ENCODE assay signal across 8 mouse cellular contexts in the genomic region with DNA sequence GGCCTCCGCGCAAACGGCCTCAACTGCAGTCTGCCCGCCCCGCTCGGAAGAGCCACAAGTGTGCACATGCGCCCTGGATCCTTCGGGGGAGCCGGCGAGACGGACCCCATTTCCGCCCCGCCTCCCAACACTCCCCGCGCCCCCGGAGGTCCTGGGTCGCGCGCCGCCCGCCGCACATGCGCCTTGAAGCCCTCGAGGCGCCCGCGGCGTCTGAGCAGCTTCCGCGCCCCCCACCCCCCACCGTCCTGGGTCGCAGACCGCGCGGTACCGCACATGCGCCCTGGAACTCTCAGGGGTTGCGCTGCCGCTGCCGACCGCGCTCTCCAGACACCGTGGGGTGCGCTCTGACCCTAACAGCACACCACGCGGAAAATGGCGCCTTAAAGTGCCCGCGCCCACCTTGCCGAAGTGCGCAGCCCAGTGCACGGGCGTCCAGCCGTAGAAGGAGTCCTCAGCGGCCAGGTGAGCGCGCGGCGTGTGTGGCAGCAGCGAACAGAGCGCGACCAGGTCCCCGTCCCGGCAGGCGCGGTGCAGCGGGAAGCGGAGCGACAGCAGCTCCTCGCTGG. TPM values are rescaled to one million over a fixed set of nuclear protein-coding genes. Genes with fewer than 3 reads are reported as not detected.
DNase-seq lines count a peak whose midpoint lies in the region; ATAC-seq and TF ChIP-seq lines count a peak whose summit lies in the region.

No protein-coding gene starts in this region.

- peaks cover 31% of the 10 kb centered on the region for H3K4me1 ChIP-seq in embryonic facial prominence, embryonic 12.5 days
- H3K4me1 ChIP-seq in heart, adult 2 months (ENCODE audit: control insufficient read depth, insufficient read depth, low read length), result peaks cover 8% of the 10 kb centered on the region
- peaks cover 26% of the 10 kb centered on the region for H3K4me1 ChIP-seq in limb, embryonic 14.5 days (ENCODE audit: control insufficient read depth, insufficient read depth, low read length)
- peaks cover 19% of the 10 kb centered on the region for H3K4me1 ChIP-seq in midbrain, embryonic 16.5 days (ENCODE audit: control insufficient read depth, insufficient read depth, low read length)

- TF ChIP-seq CTCF in heart, adult 2 months (IDR thresholded peaks at IDR 0.05), result peak; percentile 47

- peak overlapping the region; percentile 98 for H3K27ac ChIP-seq in embryonic facial prominence, embryonic 12.5 days
- H3K27ac ChIP-seq in heart, adult 2 months, result peak overlapping the region; percentile 94
- peak overlapping the region; percentile 96 for H3K27ac ChIP-seq in limb, embryonic 14.5 days (replicated peaks; ENCODE audit: low read depth, low read length)
- H3K27ac ChIP-seq in midbrain, embryonic 16.5 days (ENCODE audit: low read length), result peak overlapping the region; percentile 98

- H3K9ac ChIP-seq in embryonic facial prominence, embryonic 12.5 days, result peak overlapping the region; percentile 85
- H3K9ac ChIP-seq in heart, adult 2 months (ENCODE audit: low read depth, low read length), result peak overlapping the region; percentile 85
- peak overlapping the region; percentile 92 for H3K9ac ChIP-seq in limb, embryonic 14.5 days (ENCODE audit: low read depth, low read length, severe bottlenecking)
- peak overlapping the region; percentile 95 for H3K9ac ChIP-seq in midbrain, embryonic 16.5 days (ENCODE audit: low read depth, low read length)

- TF ChIP-seq POLR2A in heart, adult 2 months (IDR thresholded peaks at IDR 0.05; ENCODE audit: insufficient read depth, low read depth, low read length), result no peak
- 0 out of 2 replicates have a peak, but pooled peaks have one; percentile 32 for TF ChIP-seq POLR2A in limb, embryonic 14.5 days (IDR thresholded peaks at IDR 0.05; ENCODE audit: borderline replicate concordance, extremely low read depth, insufficient read depth, insufficient read length)

- peak; percentile 96 for DNase-seq in A20 (ENCODE audit: low read depth, low spot score)
- DNase-seq in adrenal gland, postnatal 36 days, result peak; percentile 90 to 94
- peak; percentile 90 to 92 for DNase-seq in heart, adult 2 months
- peak; percentile 75 to 76 for DNase-seq in kidney, adult 8-10 months
- DNase-seq in limb, embryonic 14.5 days (ENCODE audit: low spot score), result peak; percentile 91
- peak; percentile 71 to 78 for DNase-seq in spleen, postnatal 14 days (ENCODE audit: low spot score in 2 of 2)

- H3K27me3 ChIP-seq in embryonic facial prominence, embryonic 12.5 days, result no peaks in the 10 kb centered on the region
- no peaks in the 10 kb centered on the region for H3K27me3 ChIP-seq in heart, adult 2 months (ENCODE audit: control insufficient read depth, insufficient read depth, low read length)
- H3K27me3 ChIP-seq in limb, embryonic 14.5 days (ENCODE audit: control insufficient read depth, insufficient read depth, low read length), result no peaks in the 10 kb centered on the region
- H3K27me3 ChIP-seq in midbrain, embryonic 16.5 days (ENCODE audit: control insufficient read depth, insufficient read depth, low read depth, low read length), result no peaks in the 10 kb centered on the region

- peaks cover 19% of the 10 kb centered on the region for H3K36me3 ChIP-seq in embryonic facial prominence, embryonic 12.5 days
- peaks cover 7% of the 10 kb centered on the region; the same call in 1 of the 2 replicates for H3K36me3 ChIP-seq in heart, adult 2 months (ENCODE audit: control insufficient read depth, insufficient read depth, low read length)
- peaks cover 23% of the 10 kb centered on the region for H3K36me3 ChIP-seq in limb, embryonic 14.5 days (ENCODE audit: control insufficient read depth, insufficient read depth, low read length)
- H3K36me3 ChIP-seq in midbrain, embryonic 16.5 days (ENCODE audit: control insufficient read depth, insufficient read depth, low read length), result peaks cover 9% of the 10 kb centered on the region

- H3K9me3 ChIP-seq in embryonic facial prominence, embryonic 12.5 days, result no peaks in the 10 kb centered on the region
- H3K9me3 ChIP-seq in limb, embryonic 14.5 days (ENCODE audit: control insufficient read depth, low read length), result no peaks in the 10 kb centered on the region
- no peaks in the 10 kb centered on the region for H3K9me3 ChIP-seq in midbrain, embryonic 16.5 days (replicated peaks; ENCODE audit: control insufficient read depth, low read length, poor library complexity, severe bottlenecking)

- peak; percentile 79 for ATAC-seq in embryonic facial prominence, embryonic 12.5 days (ENCODE audit: insufficient number of reproducible peaks, insufficient read depth, low FRiP score, low TSS enrichment)
- peak; percentile 77 for ATAC-seq in limb, embryonic 14.5 days (ENCODE audit: low FRiP score, low read depth)
- ATAC-seq in midbrain, embryonic 16.5 days, result peak; percentile 90

- TF ChIP-seq EP300 in heart, adult 2 months (IDR thresholded peaks at IDR 0.05; ENCODE audit: insufficient read depth, low read depth, low read length), result peak; percentile 32; the same call in 1 of the 2 replicates

- H3K79me2 ChIP-seq in heart, adult 2 months (replicated peaks; ENCODE audit: control insufficient read depth, insufficient read depth, low read length), result peaks cover 2% of the 10 kb centered on the region; the same call in 1 of the 2 replicates

- H3K4me3 ChIP-seq in embryonic facial prominence, embryonic 12.5 days, result peak overlapping the region; percentile 82
- peak overlapping the region; percentile 69 for H3K4me3 ChIP-seq in heart, adult 2 months
- peak overlapping the region; percentile 81 for H3K4me3 ChIP-seq in limb, embryonic 14.5 days (replicated peaks; ENCODE audit: low read length)
- H3K4me3 ChIP-seq in midbrain, embryonic 16.5 days (ENCODE audit: low read depth, low read length), result peak overlapping the region; percentile 85

- intact Hi-C loops in heart, adult 2 months (cut with DNase I), result loop anchor here (2.0 to 10.0 kb wide), 3 partner anchors 57 to 120 kb away; no protein-coding TSS in a partner anchor

- H3K4me2 ChIP-seq in embryonic facial prominence, embryonic 12.5 days (replicated peaks), result peak overlapping the region; percentile 71
- H3K4me2 ChIP-seq in limb, embryonic 14.5 days (replicated peaks; ENCODE audit: low read depth, low read length, severe bottlenecking), result peak overlapping the region; percentile 82
- peak overlapping the region; percentile 90 for H3K4me2 ChIP-seq in midbrain, embryonic 16.5 days (ENCODE audit: low read length)

- WGBS in embryonic facial prominence, embryonic 12.5 days, result under 1% methylated on average over 70 of the region's 70 CpGs
- WGBS in heart, adult 2 months, result under 1% methylated on average over 57 of the region's 70 CpGs
- WGBS in limb, embryonic 14.5 days, result 0% methylated on average over 31 of the region's 70 CpGs
- WGBS in midbrain, embryonic 16.5 days, result under 1% methylated on average over 68 of the region's 70 CpGs

RNA-seq across cellular contexts. Expression of a gene that starts 0.5 kb away (rescaled TPM):
- 10 to 100 TPM; 48.9 to 52.6 TPM for total RNA-seq in adrenal gland, postnatal 36 days (2021)
- polyA plus RNA-seq in embryonic facial prominence, embryonic 12.5 days (2016; fragmentation: Nextera tagmentation; extraction: Ambion mirVana), result 112 and 119 TPM in 2 replicates
- 10 to 100 TPM; 19.3 to 21.5 TPM for total RNA-seq in heart, adult 2 months (2021)
- 39.9 and 57.5 TPM in 2 replicates for polyA plus RNA-seq in heart, adult 2 months (2012; rRNA removed)
- polyA plus RNA-seq in limb, embryonic 14.5 days (2012; rRNA removed), result 184 and 247 TPM in 2 replicates
- polyA plus RNA-seq in limb, embryonic 14.5 days (2014; fragmentation: Nextera tagmentation; extraction: Ambion mirVana), result 91.8 and 103 TPM in 2 replicates
- polyA plus RNA-seq in midbrain, embryonic 16.5 days (2015; fragmentation: Nextera tagmentation; extraction: Ambion mirVana), result 90.9 and 98.1 TPM in 2 replicates

Comparison
In these comparisons a context has a peak if more than half of its experiments do, and no peak if none do; other contexts are left out.
1. Peak in every context shown above with its lines: DNase-seq, ATAC-seq, H3K4me3 ChIP-seq and H3K27ac ChIP-seq.